ENCODE assay signal across 8 mouse cellular contexts in genomic region chr4:9028475-9028874, GRCm38 (mm10).
DNase-seq lines count a peak whose midpoint lies in the region; ATAC-seq and TF ChIP-seq lines count a peak whose summit lies in the region.

No protein-coding gene starts in this region.

- WGBS in kidney, postnatal 0 days = under 1% methylated on average over 12 of the region's 12 CpGs
- WGBS in forebrain, embryonic 10.5 days = under 1% methylated on average over 12 of the region's 12 CpGs
- WGBS in hindbrain, embryonic 13.5 days = 1% methylated on average over 12 of the region's 12 CpGs

- H3K4me3 ChIP-seq in kidney, postnatal 0 days (replicated peaks; ENCODE audit: low read depth, low read length) = peak overlapping the region; percentile 35
- H3K4me3 ChIP-seq in forebrain, embryonic 10.5 days = peak overlapping the region; percentile 51
- H3K4me3 ChIP-seq in hindbrain, embryonic 13.5 days = peak overlapping the region; percentile 43

- TF ChIP-seq CTCF in kidney, postnatal 0 days (IDR thresholded peaks at IDR 0.05; ENCODE audit: low read depth) = no peak

- H3K27me3 ChIP-seq in kidney, postnatal 0 days (ENCODE audit: insufficient read depth, low read length) = no peaks in the 10 kb centered on the region
- no peaks in the 10 kb centered on the region for H3K27me3 ChIP-seq in forebrain, embryonic 10.5 days (ENCODE audit: poor library complexity, severe bottlenecking)
- H3K27me3 ChIP-seq in hindbrain, embryonic 13.5 days = no peaks in the 10 kb centered on the region

- no peak for ATAC-seq in kidney, postnatal 0 days (replicated peaks; ENCODE audit: low FRiP score, low read depth)
- peak; percentile 37; the same call in 1 of the 2 replicates for ATAC-seq in hindbrain, embryonic 13.5 days (ENCODE audit: low FRiP score)

- peak overlapping the region; percentile 81 for H3K4me2 ChIP-seq in kidney, postnatal 0 days (ENCODE audit: low read length)
- H3K4me2 ChIP-seq in hindbrain, embryonic 13.5 days = peak overlapping the region; percentile 83

- H3K27ac ChIP-seq in kidney, postnatal 0 days = no peak overlapping the region
- H3K27ac ChIP-seq in forebrain, embryonic 10.5 days = peak overlapping the region; percentile 82
- peak overlapping the region; percentile 61 for H3K27ac ChIP-seq in hindbrain, embryonic 13.5 days

- DNase-seq in kidney, postnatal 0 days (ENCODE audit: low spot score) = peak; percentile 71
- DNase-seq in kidney, adult 9 months = no peak
- DNase-seq in adrenal gland, postnatal 14 days = peak; percentile 33
- DNase-seq in forebrain, embryonic 10.5 days (ENCODE audit: extremely low spot score, low spot score) = peak; percentile 63
- peak; percentile 19 for DNase-seq in liver
- peak; percentile 67 for DNase-seq in neural tube, embryonic 10.5 days (ENCODE audit: extremely low spot score, low spot score)
- DNase-seq in ovary, postnatal 10 days (ENCODE audit: low spot score) = no peak

- H3K9me3 ChIP-seq in kidney, postnatal 0 days (replicated peaks; ENCODE audit: low read length) = no peaks in the 10 kb centered on the region
- no peaks in the 10 kb centered on the region for H3K9me3 ChIP-seq in forebrain, embryonic 10.5 days
- no peaks in the 10 kb centered on the region for H3K9me3 ChIP-seq in hindbrain, embryonic 13.5 days

- peak overlapping the region; percentile 43; the same call in 1 of the 2 replicates for H3K9ac ChIP-seq in kidney, postnatal 0 days (ENCODE audit: low read depth, low read length)
- peak overlapping the region; percentile 65 for H3K9ac ChIP-seq in hindbrain, embryonic 13.5 days

- H3K36me3 ChIP-seq in kidney, postnatal 0 days (ENCODE audit: insufficient read depth, low read length) = no peaks in the 10 kb centered on the region
- no peaks in the 10 kb centered on the region for H3K36me3 ChIP-seq in forebrain, embryonic 10.5 days (replicated peaks)
- H3K36me3 ChIP-seq in hindbrain, embryonic 13.5 days = no peaks in the 10 kb centered on the region

- H3K4me1 ChIP-seq in kidney, postnatal 0 days (replicated peaks; ENCODE audit: insufficient read depth, low read length) = no peaks in the 10 kb centered on the region; the same call in 1 of the 2 replicates
- H3K4me1 ChIP-seq in forebrain, embryonic 10.5 days = peaks cover 49% of the 10 kb centered on the region
- H3K4me1 ChIP-seq in hindbrain, embryonic 13.5 days (replicated peaks) = peaks cover 27% of the 10 kb centered on the region

Comparison
In these comparisons a context has a peak if more than half of its experiments do, and no peak if none do; other contexts are left out.
1. DNase-seq: peak in kidney, postnatal 0 days (single experiment), adrenal gland, postnatal 14 days (single experiment), forebrain, embryonic 10.5 days (single experiment), liver (single experiment) and neural tube, embryonic 10.5 days (single experiment); none in kidney, adult 9 months (single experiment) and ovary, postnatal 10 days (single experiment).
2. Peak in every context shown above with its lines, with median percentiles within 50 percentile points of each other: H3K4me3 ChIP-seq.